Mouse (Mus musculus) activated CD4-positive, CD25-positive, alpha-beta regulatory T cell, adult 4 months (primary cell): ENCODE results near the gene Ppargc1a. TPM values are rescaled to one million over a fixed set of nuclear protein-coding genes. Genes with fewer than 3 reads are reported as not detected.

ENCODE experiments used
- ATAC-seq: one replicate; pipeline ENCODE4 v1.8.0; 2017
- polyA plus RNA-seq, 2 experiments: library from polyadenylated mRNA; unstranded; fragments of 100-300 nt; shearing (Covaris generic); gene quantifications; one replicate each; pipeline ENCODE4 v1.2.1; 2017

Ppargc1a gene
- polyA plus RNA-seq, 2 experiments from 2014 or later, result not detected

DNA sequence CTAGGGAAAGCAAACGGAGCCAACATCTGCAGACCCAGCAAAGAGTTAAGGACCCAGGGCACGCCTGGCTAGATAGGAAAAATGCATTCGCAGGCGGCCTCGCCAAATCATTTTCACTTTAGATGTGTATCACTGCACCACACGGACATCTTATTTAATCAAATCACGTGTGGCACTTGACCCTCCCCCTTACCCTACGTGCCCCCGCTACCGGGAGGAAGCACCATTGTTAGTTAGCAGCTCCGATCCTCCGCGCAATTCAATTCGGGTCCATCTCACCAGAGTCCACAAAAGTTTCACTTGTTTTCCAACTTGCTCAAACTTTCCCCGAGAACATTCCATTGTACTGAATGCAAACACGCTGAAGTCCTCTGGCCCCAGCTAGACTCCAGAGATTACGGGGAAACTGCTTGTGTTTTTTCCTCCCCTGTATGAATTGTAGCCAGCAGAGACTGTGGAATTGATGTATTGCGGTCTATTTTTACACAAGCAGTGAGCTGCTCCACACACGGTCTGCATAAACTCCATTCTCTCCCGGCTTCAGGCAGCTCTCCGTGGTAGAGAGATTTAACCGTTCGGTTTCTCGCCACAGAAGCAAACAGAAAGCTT lies 14.9 kb downstream of the Ppargc1a start:
- peak; percentile 58 for ATAC-seq

DNA sequence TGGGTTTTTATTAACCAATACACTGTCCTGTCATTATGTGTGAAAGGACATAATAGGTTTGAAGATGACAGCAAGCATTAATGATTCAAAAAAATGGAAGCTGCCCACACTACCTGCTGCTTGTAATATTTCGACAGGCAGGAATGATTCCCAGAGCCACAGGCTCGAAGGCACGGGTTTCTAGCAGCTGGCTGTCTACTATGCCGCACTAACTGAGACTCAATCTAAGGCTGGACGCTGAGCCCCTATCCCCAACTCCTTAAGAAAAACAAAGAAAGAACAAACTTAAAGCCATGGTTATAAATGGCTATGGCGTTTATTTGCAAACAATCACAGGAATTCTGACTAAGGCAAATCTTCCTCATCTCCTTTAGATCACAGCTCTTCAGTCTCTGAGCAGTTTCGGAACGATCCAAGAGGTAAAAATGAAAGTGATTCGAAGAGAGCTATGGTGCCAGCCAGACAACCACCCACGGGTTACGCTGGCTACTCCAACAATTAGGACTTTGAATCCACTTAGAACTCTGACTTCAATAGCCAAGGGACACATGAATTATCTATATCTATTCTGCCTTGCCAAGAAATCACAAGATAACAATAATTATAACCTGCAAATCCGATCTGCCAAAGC lies 15.6 kb downstream of the Ppargc1a start:
- peak; percentile 34 for ATAC-seq

DNA sequence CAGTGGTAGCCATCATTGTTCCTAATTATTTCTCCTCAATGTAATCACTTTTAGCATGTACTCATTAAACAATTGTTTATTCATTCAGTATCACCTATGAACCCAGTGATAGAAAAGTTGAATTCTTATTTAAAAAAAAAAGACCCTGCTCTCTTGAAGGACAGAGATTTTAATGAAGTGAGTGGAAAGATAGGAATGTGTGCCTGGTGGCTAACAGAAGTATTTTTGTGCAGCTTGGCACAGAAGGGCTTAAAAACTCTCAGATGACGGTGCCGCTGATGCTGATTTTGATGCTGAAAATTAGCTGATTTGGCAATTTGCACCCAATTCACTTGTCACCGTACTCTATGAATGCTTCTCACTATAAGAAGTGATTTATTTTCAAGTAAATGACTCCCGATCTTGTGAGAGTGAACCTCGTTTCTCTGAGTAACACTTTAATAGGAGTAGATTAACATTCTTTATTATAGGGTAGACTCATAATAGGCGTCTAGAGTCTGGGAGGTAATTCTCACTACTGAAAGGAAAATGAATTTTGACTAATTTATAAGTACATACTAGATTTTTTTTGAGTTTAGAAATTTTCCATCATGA lies 20.0 kb downstream of the Ppargc1a start:
- ATAC-seq, result no peak

DNA sequence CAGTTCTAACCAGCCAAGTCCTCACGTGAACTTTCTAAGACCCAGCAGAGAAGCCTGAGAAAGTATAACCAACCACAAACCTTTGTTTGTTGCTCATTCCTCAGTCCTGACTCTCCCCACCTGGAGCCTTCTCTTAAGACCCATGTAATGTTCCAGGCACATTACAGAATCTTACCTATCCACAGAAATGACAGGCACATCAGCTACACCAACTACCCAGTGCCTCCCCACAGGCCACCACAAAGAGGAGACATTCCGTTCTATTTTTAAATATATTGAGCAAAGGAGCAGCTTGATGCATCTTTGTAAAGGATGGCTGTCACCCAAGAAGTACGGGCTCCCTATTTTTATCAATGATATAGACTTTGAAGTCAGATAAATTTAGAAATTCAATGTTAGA lies 20.7 kb downstream of the Ppargc1a start:
- ATAC-seq, result no peak

DNA sequence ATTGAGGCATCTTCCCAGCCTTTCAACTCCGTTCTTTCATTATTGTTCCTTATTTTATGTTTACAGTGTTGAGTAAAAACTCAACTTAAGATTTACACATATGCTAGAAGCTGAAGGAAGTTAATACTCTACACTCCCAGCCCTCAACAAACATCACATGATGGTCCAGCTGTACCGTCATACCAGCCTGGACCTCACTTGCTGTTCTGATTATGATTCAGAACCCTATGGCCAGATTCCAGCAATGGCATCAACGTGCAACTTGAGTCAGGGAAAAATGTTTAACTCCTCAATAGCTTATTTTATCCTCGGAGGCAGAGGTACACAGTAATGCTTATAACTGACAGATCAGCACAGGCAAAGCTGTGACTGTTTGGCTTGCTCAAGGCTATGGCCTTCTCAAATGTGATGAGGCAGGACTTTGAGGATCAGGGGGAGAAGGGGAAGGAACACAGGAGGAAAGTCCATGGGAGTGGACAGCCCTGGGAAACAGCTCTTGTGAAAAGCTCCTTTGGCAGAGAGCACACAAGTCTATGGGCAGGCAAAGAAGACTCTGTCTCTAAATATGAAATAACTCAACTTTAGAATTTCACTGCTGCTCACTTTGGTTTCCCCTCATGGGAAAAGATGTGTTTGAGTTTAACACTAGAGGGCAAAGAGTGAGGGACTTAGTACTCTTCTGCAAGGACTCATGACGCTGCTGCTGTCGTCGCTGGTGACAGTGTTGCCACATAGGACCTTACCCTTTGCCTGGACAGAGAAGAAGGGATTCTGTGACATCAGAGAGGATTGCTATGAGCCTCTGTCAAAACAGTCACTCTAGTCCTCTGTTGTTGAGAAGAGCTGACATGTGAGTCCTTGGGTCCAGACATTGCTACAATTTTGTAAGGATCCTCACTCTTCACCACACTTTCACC lies 22.1 kb downstream of the Ppargc1a start:
- no peak for ATAC-seq

DNA sequence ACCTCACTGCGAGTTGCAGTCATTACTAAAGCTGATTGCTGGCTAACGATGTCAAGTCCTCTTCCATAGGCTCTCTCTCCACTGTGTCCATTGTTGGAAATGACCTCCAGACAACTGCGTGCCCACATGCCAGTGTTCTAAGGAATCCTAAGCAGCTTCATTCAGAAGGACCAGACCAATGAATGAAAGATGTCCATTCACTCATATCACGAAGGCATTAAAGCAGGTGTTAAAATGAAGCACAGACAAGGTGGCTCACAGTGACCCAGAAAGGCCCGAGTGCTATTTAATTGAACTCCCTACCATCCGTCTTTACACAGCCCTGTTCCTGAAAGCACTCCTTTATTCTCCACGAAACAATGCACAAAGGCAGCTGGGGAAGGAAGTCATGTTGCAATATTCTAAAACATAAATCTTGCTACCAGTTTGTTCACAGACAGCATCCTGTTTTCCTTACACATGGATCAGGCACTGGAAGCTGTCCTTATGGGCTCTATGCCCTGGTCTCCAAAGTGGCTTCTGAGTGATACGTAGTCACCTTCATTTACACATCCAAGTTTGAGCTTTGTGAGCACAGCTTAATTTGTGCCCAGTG lies 23.3 kb downstream of the Ppargc1a start:
- ATAC-seq, result no peak

DNA sequence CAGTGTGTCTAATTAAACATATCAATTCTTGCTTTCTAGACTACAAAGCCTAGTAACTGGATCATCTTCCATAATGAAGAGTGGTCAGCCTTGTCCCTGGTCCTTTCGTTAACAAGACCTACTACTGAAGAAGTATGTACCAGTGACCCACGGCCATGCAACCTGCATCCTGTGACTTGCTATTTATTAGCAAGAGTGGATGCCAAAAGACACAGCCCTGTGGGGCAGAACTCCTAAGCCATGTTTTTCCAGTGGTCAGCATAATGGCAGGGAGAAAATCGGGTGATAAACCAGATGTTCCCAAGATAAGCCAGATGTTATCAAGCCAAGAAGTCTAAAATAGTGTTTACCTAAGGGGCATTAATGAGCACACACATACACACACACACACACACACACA lies 26.0 kb downstream of the Ppargc1a start:
- no peak for ATAC-seq

DNA sequence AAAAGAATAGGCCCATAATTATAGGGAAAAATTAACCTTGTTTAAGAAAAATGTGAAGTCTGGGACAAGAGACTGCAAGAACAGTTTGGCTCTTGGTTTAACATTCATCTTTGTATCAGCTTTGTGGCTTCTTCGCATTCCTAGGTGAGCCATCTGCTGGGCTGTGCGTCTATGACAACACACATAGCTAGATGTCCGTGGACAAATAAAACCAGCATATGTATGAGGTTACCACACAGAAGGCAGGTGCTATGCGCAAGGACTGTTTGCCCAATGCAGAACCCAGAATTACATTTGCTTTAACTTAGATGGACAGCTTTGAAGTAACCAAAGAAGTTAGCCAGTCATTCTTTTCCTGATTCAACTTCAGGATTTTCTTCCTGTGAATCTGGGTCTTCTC lies 26.7 kb downstream of the Ppargc1a start:
- no peak for ATAC-seq

DNA sequence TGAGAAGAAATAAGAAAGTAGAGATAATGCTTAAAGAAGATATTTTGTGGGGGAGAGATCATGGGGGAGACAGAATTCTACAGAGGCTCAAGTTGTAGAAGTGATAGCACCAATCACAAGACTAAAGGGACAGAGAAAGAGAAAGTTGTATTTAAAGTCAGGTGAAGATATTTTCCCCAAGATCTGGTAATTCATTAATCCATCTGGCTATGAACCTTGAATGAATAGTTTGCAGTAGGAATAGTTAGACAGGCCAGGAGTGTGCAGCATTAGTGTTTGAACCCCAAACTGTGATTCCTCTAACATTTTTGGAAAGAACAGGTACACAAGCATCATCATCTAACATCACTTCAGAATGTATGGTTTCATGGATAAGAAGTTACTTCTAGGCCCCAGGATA lies 28.0 kb downstream of the Ppargc1a start:
- ATAC-seq, result no peak

DNA sequence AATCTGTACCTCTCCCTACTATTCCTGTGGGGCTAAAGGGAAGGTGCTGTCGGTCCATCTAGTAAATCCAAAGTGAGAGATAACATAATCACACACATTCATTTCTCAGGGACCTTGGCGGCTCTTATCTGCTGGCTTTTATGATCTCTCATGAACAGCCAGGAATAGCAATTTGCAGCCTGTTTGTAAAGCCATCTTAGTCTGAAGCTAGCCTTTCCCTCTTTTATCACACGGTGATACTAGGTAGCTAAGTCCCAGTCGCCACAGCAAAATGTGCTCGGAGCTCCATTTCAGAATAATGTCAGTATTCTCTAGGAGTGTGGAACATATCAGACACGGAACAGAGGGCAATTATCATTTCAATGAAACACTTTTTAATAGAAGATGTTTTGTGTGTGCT lies 29.2 kb downstream of the Ppargc1a start:
- no peak for ATAC-seq

DNA sequence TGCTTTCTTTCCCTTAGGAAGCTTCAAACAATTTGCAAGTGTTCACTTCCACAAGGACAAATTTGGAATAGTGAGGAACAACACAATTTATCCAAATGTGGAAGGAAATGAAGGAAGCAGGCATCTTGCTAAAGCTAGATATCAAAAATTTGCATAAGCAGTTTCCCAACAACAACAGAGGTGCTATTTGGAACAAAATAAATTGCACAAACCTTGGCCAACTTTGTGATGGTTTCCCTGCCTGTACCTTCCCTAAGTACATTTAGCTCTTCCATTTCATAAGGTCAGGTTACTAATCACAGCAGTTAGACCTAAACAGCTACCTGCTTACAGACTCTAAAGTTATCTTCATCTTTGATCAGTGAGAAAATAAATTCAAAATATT lies 29.9 kb downstream of the Ppargc1a start:
- no peak for ATAC-seq

DNA sequence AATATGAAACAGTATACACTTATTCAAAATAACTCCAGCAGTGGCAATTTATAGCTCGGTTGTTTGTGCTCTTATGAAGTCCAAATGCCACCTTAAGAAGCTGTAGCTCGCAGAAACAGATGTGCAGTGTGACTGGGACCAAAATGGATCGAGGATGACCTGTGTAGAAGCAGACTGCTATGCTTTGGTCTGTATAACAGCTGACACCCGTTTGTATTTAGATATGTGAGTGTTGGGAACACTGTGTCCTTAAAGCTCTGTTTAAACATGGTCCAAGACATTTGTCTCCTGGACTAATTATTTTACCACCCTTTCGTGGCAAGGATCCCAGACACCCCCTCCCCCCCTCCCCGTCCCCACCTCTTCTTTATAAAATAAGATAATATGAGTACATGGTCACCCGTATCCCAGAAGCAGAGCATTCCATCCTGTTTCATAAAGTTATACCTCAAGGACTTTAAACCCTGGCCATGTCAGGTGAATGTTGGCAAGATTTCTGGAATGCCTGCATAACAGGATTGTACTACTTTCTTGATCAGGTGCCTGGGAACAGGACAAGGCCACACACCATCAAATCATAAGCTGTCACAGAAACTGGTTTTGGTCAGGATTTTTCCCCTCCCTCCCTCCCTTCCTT lies 30.4 kb downstream of the Ppargc1a start:
- ATAC-seq, result no peak

DNA sequence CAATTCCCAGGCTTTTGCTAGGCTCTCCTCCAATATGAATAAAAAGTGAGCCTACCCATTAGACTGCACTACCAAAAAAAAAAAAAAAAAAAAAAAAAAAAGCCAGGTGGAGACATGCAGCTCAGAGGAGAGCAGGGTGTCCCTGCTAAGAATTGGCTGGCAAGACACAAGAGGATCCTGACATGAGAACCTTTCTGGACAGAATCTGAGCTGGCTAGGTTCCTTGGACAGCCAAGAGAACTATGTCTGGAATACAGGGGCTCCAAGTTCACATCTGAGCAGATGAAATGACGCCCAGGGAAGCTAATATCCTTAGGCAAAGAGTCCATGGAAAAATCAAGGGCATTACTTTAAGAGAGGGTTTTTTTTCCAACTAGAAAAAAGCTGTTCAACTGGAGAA lies 33.1 kb downstream of the Ppargc1a start:
- no peak for ATAC-seq

DNA sequence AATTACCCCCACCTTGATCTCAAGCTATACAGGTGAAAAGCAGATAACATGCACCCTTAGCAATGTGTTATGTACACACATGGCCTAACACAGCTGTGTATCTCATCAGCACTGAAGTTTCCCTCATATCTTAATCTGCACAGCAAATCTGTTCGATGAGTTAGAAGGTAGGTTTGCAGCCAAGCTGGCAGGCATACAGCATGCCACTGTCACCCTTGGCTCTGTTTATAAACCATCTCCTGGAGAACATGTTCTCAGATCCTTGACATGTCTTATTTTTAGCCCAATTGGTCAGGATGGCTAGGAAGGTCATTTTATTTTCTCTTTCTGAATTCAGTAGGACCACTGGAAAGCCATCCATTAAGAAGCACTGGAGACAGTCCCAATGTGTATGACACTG lies 36.2 kb downstream of the Ppargc1a start:
- ATAC-seq, result no peak

DNA sequence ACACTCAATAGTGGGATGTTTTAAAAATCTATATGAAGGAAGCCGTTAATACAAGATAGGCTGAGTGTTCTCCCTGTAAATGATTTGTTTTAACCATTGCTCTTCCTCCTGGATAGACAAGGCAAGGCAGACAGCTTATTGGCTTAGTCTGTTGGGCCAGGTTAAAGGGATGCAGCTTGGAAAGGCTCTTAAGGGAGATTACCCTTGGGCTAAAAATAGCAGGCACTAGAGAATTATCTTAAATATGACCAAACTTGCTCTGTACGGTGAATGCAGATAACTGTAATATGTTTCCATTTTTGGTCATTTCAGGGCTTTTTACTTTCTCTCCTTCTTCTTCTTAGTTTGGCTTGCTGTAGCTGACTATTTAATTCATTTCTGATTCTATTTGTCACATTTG lies 38.1 kb downstream of the Ppargc1a start:
- no peak for ATAC-seq

DNA sequence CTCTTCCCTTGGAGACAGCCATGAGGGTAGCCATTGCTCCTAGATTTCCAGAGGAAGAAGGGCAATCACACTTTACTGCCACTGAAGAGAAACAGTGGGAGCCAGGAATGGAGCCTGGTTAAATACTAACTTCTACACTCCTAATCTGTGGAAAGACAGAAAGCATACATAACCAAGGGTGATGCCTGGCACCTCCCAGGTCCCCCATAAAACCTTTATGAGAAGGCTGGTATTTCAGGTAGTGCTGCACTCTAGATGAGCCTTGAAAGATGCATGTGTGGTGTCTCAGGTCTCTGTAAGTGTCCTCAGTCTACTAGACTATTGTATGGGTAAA lies 39.4 kb downstream of the Ppargc1a start:
- no peak for ATAC-seq

DNA sequence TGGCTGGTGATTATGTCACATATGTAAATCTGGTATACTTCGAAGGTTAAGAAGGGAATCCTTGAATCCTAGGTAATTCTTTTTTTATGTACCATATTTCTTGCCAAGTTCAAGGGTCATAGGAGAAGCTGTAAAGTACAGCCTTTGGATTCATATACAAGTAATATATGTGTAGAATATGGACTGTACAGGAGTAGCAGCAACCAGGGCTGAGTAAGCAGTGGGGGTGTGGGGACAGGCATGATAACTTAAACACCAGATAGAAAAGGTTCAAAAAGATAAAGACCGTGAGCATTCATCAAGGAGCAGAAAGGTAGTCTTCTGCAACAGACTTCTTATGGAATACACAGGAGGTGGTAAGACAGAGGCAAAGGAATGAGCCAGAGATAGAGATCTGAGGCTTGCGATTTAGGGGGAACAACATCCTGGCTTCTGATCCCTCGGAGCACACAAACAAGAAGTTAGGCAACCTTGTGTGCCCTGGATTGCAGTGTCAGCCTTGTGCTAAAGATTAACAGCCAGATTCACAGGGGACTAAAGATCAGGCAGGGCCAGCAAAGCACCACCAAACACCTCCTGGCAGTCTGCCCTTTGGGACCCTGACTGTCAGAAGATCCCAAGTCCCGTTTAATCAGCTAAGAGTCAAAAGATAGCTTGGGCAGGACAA lies 39.9 kb downstream of the Ppargc1a start:
- no peak for ATAC-seq

DNA sequence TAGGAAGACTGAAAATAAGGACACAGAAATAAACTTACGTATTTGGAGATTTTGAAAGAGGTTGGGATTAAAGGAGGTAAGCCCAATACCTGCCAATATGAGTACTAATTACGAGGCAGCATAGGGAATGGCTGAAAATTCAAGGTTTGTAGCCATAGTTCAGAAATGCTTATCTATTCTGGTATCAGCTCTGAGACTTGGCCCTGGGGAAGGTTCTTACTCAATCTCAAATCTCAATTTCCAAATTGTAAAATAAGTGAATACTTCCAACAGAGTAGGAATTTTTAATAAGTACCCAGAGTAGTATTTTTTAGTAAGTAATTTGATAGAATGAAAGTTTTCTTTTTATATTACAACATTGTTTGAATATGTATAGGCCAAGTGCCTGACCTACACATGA lies 41.7 kb downstream of the Ppargc1a start:
- ATAC-seq, result no peak

DNA sequence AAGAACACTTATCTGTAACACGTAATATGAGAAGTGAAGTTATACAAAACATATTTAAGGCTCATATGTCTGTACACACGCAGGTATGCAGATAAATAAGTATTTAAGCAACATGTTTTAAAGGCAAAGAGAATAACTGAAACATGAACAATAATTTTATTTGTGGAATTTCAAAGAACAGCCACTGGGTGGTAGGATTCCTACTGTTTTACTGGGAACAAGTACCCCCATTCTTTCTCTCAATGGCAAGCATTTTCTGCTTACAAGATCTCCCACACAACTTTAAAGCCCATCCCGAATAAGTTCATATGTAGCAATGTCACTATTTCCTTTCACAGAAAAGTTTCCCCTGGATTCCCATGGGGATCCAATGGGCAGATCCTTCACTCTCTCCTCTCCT lies 46.7 kb downstream of the Ppargc1a start:
- ATAC-seq, result no peak

DNA sequence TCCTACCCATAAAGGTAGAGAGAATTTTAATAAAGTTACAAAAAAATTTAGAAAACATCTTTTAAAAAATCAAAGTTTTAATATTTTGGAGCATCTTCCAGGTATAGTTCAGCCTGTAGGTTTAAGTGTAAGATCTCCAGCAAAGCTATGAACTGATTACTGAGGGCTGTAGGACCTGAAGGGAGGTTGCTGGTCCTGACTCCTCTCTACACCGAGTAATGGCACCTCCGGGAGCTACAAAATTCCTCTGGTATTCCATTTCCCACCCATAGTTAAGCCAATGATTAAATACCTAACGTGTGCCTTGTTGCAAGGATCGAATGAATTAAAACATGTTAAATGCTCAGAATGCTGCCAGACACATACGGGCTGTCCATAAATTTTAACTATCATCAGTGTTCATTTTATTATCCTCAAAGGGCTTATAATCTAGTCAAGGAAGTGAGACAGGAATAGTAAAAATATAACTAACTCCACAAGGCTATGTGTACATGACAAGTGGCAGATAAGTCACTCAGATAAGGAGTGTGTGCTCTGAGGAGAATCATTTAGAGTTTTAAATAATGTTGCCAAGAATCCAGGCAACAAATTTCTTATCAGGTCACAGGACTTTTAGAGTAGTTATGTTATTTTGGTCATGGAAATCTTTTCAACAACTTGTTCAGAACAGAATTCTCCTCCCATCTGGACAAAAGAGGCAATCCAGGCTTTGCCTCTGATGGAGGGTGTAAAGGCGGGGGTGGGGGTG lies 49.9 kb downstream of the Ppargc1a start:
- ATAC-seq, result no peak

DNA sequence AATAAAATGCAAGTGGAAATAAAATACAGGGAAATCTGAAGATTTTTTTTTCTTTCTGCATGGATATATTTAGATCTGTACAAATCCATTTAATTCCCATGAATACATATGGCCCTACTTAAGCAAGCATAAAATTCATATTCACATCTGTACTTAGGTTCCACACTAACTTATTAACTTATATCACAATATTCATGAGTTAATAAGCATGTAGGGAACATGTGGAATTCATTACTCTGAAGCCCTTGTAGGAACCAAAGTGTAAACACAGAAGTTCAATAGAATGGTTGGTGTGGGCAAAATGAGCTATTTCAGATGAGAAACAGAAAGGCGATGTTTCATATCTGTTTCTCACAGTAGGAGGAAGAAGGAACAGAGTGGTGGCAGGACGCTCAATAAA lies 62.9 kb downstream of the Ppargc1a start:
- no peak for ATAC-seq
